Mouse (Mus musculus) adrenal gland, postnatal 14 days (tissue): ENCODE data around the gene Asb8. TPM values are rescaled to one million over a fixed set of nuclear protein-coding genes. Genes with fewer than 3 reads are reported as not detected.

ENCODE experiments used
- total RNA-seq: library from RNA; stranded (reverse); gene quantifications from 2 replicates; pipeline ENCODE4 v1.2.3, GENCODE M21; 2021

The Asb8 gene
- total RNA-seq, 1 experiment from 2014 or later, result 40.1 TPM

Other genes starting within 250 kb of the Asb8 start
- 39.4 and 40.9 TPM in 2 replicates for gene Tmem106c, start 201.4 kb downstream of the Asb8 start, total RNA-seq
- gene Col2a1, start 160.9 kb downstream of the Asb8 start, total RNA-seq, result 0.23 TPM in 1 of 2 replicates, not detected in the other
- 66.1 and 72.0 TPM in 2 replicates for gene Pfkm, start 73.0 kb downstream of the Asb8 start, total RNA-seq
- 17.6 and 21.1 TPM in 2 replicates for gene Senp1, start 71.9 kb downstream of the Asb8 start, total RNA-seq
- gene Ccdc184, start 1.5 kb upstream of the Asb8 start, total RNA-seq, result 0.70 and 0.94 TPM in 2 replicates
- gene Olfr288, start 29.9 kb upstream of the Asb8 start, total RNA-seq, result not detected in 2 replicates
- not detected in 2 replicates for gene Gm44579, start 55.4 kb upstream of the Asb8 start, total RNA-seq
- gene Olfr287, start 55.4 kb upstream of the Asb8 start, total RNA-seq, result not detected in 2 replicates
- not detected in 2 replicates for gene Olfr286, start 68.8 kb upstream of the Asb8 start, total RNA-seq
- not detected in 2 replicates for gene H1fnt, start 91.7 kb upstream of the Asb8 start, total RNA-seq
- 4.6 and 5.8 TPM in 2 replicates for gene Zfp641, start 130.5 kb upstream of the Asb8 start, total RNA-seq
- gene Olfr285, start 151.7 kb upstream of the Asb8 start, total RNA-seq, result not detected in 2 replicates
- not detected in 2 replicates for gene Olfr284, start 175.4 kb upstream of the Asb8 start, total RNA-seq
- gene Olfr283, start 215.3 kb upstream of the Asb8 start, total RNA-seq, result not detected in 2 replicates